Mouse (Mus musculus) monocyte, adult 2 months (primary cell): ENCODE results near the gene Sh3bp5l.

Source experiments
- DNase-seq, 2 experiments: peaks; one replicate each; pipeline ENCODE4 v3.0.0; 2022; ENCODE audit warnings: low spot score in 2 of 2, low read depth in 1 of 2

Sh3bp5l gene

DNA sequence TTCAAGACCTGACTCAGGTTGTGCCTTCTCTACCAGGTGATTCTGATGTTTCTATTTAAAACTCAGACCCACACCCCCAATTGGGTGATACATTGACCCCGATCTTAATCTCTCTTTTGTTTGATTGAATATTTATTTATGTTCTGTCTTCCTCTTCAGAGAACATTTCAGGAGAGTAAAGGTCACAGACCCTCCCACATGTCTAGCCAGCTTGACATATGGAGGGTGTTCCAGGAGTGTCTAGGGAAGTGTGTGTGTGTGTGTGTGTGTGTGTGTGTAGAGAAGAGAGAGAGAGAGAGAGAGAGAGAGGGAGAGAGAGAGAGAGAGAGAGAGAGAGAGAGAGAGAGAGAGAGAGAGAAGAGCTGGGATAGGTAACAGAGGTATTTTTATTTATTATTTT lies 47.2 kb downstream of the Sh3bp5l start:
- no peak for DNase-seq

DNA sequence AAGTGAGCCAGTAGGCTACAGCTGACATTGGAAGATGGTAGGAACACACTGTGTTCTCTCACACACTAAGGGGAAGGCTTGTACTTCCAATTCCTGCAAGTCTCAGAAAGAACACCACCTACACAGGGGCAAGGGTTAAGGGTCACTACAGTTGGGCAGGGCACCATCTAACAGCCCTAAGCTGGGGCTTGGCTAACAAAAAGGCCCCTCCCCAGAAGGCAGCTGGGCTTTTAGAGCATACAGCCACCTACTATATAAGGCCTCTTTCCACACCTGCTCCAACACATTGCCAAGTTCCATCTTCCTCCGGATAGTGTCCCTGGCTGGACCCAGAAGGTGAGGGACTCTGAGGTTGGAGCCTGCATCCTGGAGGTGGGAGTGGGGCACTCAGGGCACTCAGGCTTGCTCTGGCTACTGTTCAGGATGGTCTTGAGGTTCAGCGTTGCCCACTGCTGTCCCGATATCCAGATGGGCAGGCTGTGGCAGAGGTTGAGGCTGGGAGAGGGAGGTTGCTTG lies 48.3 kb downstream of the Sh3bp5l start, which contains the start of gene Lypd8:
Lypd8 (plus strand) TSS at position 281 of the 516 bp plus-strand sequence.
- no peak for DNase-seq

DNA sequence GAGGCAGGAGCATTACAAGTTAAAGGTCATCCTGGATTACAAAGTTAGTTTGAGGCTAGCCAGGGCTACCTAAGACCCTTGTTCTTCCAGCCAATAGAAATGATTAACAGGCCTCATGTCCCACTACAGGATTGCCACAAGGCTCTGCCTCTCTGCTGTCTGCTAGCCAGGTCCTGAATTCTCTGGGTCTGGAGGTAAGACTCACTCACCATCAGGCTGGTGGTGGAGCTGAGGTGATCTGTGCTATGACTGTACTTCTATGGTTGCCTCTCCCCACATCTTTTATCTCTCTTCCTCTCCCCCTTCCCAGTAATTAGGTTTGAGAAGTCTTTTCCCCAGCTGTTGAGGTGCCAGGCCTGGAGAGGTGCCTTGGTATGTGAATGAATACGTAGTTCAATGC lies 49.0 kb downstream of the Sh3bp5l start:
- DNase-seq: no peak

DNA sequence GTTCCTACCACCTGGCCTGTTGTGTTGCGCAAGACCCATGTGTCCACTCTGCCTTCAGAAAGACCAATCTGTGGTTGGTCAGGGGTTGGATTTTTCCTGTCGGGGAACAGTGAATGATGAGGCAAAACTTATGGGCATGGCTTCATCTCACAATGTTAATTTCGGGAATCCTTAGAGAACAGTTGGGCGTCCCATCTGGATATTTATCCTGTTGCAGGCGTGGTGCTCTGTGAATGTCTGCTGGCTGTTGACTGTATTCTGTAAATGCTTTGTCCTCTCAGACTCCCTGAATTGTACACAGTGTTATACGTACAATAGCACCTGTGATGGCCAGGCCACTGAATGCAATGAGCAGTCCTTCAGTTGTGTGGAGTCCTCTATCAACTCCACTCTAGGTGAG lies 51.9 kb downstream of the Sh3bp5l start:
- no peak for DNase-seq
